Mouse (Mus musculus): ENCODE measurements around the gene Best2.

- TF ChIP-seq CTCF (IDR thresholded peaks at IDR 0.05; ENCODE audit: low read depth) (no peak), EP300 (IDR thresholded peaks at IDR 0.05; ENCODE audit: low read depth) (no peak)
Measured at GRCm38 (mm10) chr8:85037681-85038531, 23.6 kb upstream of the Best2 start.

Measured in liver, embryonic 14.5 days (tissue).